Mouse (Mus musculus) macrophage (primary cell): ENCODE measurements around the gene Dgkd. TPM values are rescaled to one million over a fixed set of nuclear protein-coding genes. Genes with fewer than 3 reads are reported as not detected.
A peak's percentile ranks its signal among the peaks of the same experiment; 100 is the strongest.

Experiments
- H3K27ac ChIP-seq: fragments of 350-480 bp; formaldehyde crosslinking; 2 replicates; pipeline ENCODE4 v1.9.0; 2021
- H3K36me3 ChIP-seq: fragments of 350-480 bp; formaldehyde crosslinking; 2 replicates; pipeline ENCODE4 v1.9.0; 2021; ENCODE audit errors: inconsistent target
- H3K4me3 ChIP-seq: fragments of 350-480 bp; formaldehyde crosslinking; 2 replicates; pipeline ENCODE4 v1.9.0; 2021; ENCODE audit errors: inconsistent target
- H3K79me2 ChIP-seq: fragments of 350-480 bp; formaldehyde crosslinking; 2 replicates; pipeline ENCODE4 v1.9.0; 2021; ENCODE audit errors: inconsistent target
- WGBS: methylation state at CpG from one replicate; pipeline ENCODE4 v1.1.7; 2026; ENCODE audit warnings: inconsistent platforms; ENCODE audit not compliant: missing documents; 5-methylcytosine and 5-hydroxymethylcytosine counted together
- polyA plus RNA-seq: library from polyadenylated mRNA; stranded (reverse); fragments of 250-400 nt; gene quantifications from 3 replicates; pipeline ENCODE4 v1.2.4, GENCODE M21; 2018; ENCODE audit warnings: inconsistent platforms

Gene Dgkd
- polyA plus RNA-seq, 1 experiment from 2014 or later, result 33.2 TPM

GRCm38 (mm10) chr1:87959532-87959931 lies 106.4 kb downstream of the Dgkd start:
- H3K27ac ChIP-seq, result peak overlapping the region; percentile 60
- no peak overlapping the region for H3K4me3 ChIP-seq
- no peaks in the 10 kb centered on the region for H3K79me2 ChIP-seq
- peaks cover 34% of the 10 kb centered on the region for H3K36me3 ChIP-seq
- 17% methylated on average over 3 of the region's 4 CpGs for WGBS

GRCm38 (mm10) chr1:87959998-87960431 lies 106.9 kb downstream of the Dgkd start:
- WGBS, result 0% methylated on average over 4 of the region's 4 CpGs
- H3K27ac ChIP-seq, result peak overlapping the region; percentile 60
- H3K36me3 ChIP-seq, result peaks cover 34% of the 10 kb centered on the region

GRCm38 (mm10) chr1:87960752-87961151 lies 107.7 kb downstream of the Dgkd start:
- H3K4me3 ChIP-seq, result no peak overlapping the region
- no peaks in the 10 kb centered on the region for H3K79me2 ChIP-seq
- peak overlapping the region; percentile 60 for H3K27ac ChIP-seq
- peaks cover 37% of the 10 kb centered on the region for H3K36me3 ChIP-seq
- WGBS, result 91% methylated on average over 4 of the region's 4 CpGs

More at GRCm38 (mm10) chr1:87959998-87960431, 106.9 kb downstream of the Dgkd start:
- Histone ChIP-seq H3K79me2 (no peaks in the 10 kb centered on the region), H3K4me3 (no peak overlapping the region)

GRCm38 (mm10) chr1:87961459-87962167 lies 108.5 kb downstream of the Dgkd start:
- Histone ChIP-seq H3K79me2 (no peaks in the 10 kb centered on the region), H3K4me3 (no peak overlapping the region), H3K27ac (no peak overlapping the region), H3K36me3 (peaks cover 29% of the 10 kb centered on the region; the same call in 1 of the 2 replicates)
- WGBS, result 86% methylated on average over 2 of the region's 2 CpGs

DNA sequence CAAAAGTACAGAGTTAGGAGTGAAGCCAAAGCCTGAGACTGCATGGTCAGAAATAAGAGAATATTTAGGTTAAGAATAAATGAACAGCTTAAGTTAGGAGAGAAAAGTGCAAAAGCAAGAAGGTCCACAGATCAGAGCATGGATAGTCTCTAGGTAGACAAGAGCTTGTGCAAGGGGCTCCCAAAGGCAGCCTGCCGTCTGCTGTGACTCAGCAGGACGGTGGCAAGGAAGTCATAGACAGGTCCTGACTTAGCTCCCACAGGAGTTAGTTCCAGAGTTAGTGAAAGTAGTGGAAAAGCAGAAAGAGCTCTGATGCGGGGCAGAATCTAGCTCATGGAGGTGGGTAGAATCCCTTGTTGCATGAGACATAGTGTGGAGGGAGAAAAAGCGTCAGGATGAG lies 117.3 kb downstream of the Dgkd start:
- Histone ChIP-seq H3K4me3 (no peak overlapping the region), H3K27ac (no peak overlapping the region), H3K36me3 (peaks cover 27% of the 10 kb centered on the region), H3K79me2 (no peaks in the 10 kb centered on the region)
- 88% methylated on average over 4 of the region's 4 CpGs for WGBS

GRCm38 (mm10) chr1:87982291-87982690 lies 129.2 kb downstream of the Dgkd start:
- WGBS, result 96% methylated on average over 4 of the region's 4 CpGs
- H3K27ac ChIP-seq, result no peak overlapping the region
- H3K36me3 ChIP-seq, result peaks cover 87% of the 10 kb centered on the region

DNA sequence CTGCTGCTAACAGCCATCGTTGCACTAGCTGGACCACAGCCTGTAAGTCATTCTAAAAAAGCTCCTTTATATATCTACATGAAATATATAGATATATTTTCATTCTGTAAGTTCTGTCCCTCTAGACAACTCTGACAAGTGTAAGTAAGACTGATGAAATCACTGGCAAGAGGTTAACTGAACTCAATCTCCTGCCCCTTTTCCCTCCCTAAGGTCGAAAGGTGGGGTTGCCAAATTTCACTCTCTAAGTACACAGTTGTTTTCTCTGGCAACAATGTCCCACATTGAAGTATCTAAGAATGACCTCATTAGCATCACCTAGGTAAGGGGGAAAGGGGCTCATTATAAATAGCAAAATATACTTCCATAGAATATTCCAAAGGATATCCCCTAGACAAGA lies 139.6 kb downstream of the Dgkd start:
- Histone ChIP-seq H3K4me3 (no peak overlapping the region), H3K27ac (no peak overlapping the region), H3K79me2 (no peaks in the 10 kb centered on the region), H3K36me3 (peaks cover 84% of the 10 kb centered on the region)
- 100% methylated on average over 2 of the region's 2 CpGs for WGBS

More at GRCm38 (mm10) chr1:87982291-87982690, 129.2 kb downstream of the Dgkd start:
- H3K4me3 ChIP-seq, result no peak overlapping the region
- no peaks in the 10 kb centered on the region for H3K79me2 ChIP-seq

Other genes with a start within 250 kb of the Dgkd start
- 176 to 213 TPM (median 185 TPM) in 3 replicates for gene Inpp5d, start 233.0 kb upstream of the Dgkd start, polyA plus RNA-seq
- gene Atg16l1, start 97.4 kb upstream of the Dgkd start, polyA plus RNA-seq, result 11.7 to 21.9 TPM (median 21.3 TPM) in 3 replicates
- gene Sag, start 49.6 kb upstream of the Dgkd start, polyA plus RNA-seq, result 0.50 to 0.83 TPM (median 0.62 TPM) in 3 replicates
- 8.1 to 11.4 TPM (median 11.0 TPM) in 3 replicates for gene Usp40, start 155.3 kb downstream of the Dgkd start, polyA plus RNA-seq
- gene Ugt1a10, start 202.1 kb downstream of the Dgkd start, polyA plus RNA-seq, result not detected in 3 replicates
- 0.10 TPM in 1 of 3 replicates, not detected in the others for gene Ugt1a9, start 217.5 kb downstream of the Dgkd start, polyA plus RNA-seq
- not detected in 3 replicates for gene Ugt1a8, start 234.5 kb downstream of the Dgkd start, polyA plus RNA-seq
- gene Ugt1a7c, start 241.8 kb downstream of the Dgkd start, polyA plus RNA-seq, result 92.6 to 134 TPM (median 101 TPM) in 3 replicates
- 0.21 to 0.37 TPM (median 0.30 TPM) in 3 replicates for gene Ugt1a6b, start 250.0 kb downstream of the Dgkd start, polyA plus RNA-seq